Mouse (Mus musculus) embryonic facial prominence, embryonic 14.5 days (tissue): ENCODE data around the gene Tcf25. TPM values are rescaled to one million over a fixed set of nuclear protein-coding genes. Genes with fewer than 3 reads are reported as not detected.

ENCODE experiments used
- ATAC-seq: fragments of 200-750 bp; cut with Nextera tagmentation; 2 replicates; pipeline ENCODE4 v1.8.0; 2017; ENCODE audit warnings: low read depth, moderate number of reproducible peaks, moderate TSS enrichment
- DNase-seq: peaks from one replicate; pipeline ENCODE4 v3.0.0-alpha.2; 2015; ENCODE audit warnings: low spot score
- H3K27ac ChIP-seq: fragments of 300-500 bp; sonication (generic); replicated peaks from 2 replicates; pipeline ENCODE4 v1.5.1; 2014; ENCODE audit warnings: low read depth, mild to moderate bottlenecking, low read length, moderate library complexity
- H3K27me3 ChIP-seq: fragments of 300-500 bp; sonication (generic); replicated peaks from 2 replicates; pipeline ENCODE4 v1.6.1; 2014; ENCODE audit warnings: low read length; ENCODE audit not compliant: control insufficient read depth, insufficient read depth
- H3K36me3 ChIP-seq: fragments of 300-500 bp; sonication (generic); 2 replicates; pipeline ENCODE4 v1.6.1; 2014; ENCODE audit warnings: low read length, mixed read lengths; ENCODE audit not compliant: control insufficient read depth, insufficient read depth
- H3K4me1 ChIP-seq: fragments of 300-500 bp; sonication (generic); 2 replicates; pipeline ENCODE4 v1.6.1; 2014; ENCODE audit warnings: antibody characterized with exemption, low read length; ENCODE audit not compliant: control insufficient read depth, insufficient read depth
- H3K4me2 ChIP-seq: fragments of 300-500 bp; sonication (generic); 2 replicates; pipeline ENCODE4 v1.6.1; 2014; ENCODE audit warnings: low read depth, mild to moderate bottlenecking, low read length, moderate library complexity, mixed read lengths
- H3K4me3 ChIP-seq: fragments of 300-500 bp; sonication (generic); 2 replicates; pipeline ENCODE4 v1.5.1; 2014; ENCODE audit warnings: low read depth, mild to moderate bottlenecking, low read length
- H3K9ac ChIP-seq: fragments of 300-500 bp; sonication (generic); 2 replicates; pipeline ENCODE4 v1.6.1; 2014; ENCODE audit warnings: low read depth, mild to moderate bottlenecking, low read length, moderate library complexity, mixed read lengths
- H3K9me3 ChIP-seq: fragments of 300-500 bp; sonication (generic); 2 replicates; pipeline ENCODE4 v1.6.1; 2016; ENCODE audit warnings: low read length; ENCODE audit not compliant: control insufficient read depth
- WGBS: fragments of 180-500 bp; shearing (Covaris S2); extraction: QIAGEN DNeasy Blood & Tissue Kit; methylation state at CpG from one replicate; pipeline ENCODE4 v1.1.7; 2014; 5-methylcytosine and 5-hydroxymethylcytosine counted together
- polyA plus RNA-seq: library from polyadenylated mRNA; unstranded; fragments of >200 nt; fragmentation: Nextera tagmentation; extraction: Ambion mirVana; gene quantifications from 2 replicates; pipeline ENCODE4 v1.2.1, GENCODE M21; 2014

Gene Tcf25
- polyA plus RNA-seq: 159 and 163 TPM in 2 replicates

DNA sequence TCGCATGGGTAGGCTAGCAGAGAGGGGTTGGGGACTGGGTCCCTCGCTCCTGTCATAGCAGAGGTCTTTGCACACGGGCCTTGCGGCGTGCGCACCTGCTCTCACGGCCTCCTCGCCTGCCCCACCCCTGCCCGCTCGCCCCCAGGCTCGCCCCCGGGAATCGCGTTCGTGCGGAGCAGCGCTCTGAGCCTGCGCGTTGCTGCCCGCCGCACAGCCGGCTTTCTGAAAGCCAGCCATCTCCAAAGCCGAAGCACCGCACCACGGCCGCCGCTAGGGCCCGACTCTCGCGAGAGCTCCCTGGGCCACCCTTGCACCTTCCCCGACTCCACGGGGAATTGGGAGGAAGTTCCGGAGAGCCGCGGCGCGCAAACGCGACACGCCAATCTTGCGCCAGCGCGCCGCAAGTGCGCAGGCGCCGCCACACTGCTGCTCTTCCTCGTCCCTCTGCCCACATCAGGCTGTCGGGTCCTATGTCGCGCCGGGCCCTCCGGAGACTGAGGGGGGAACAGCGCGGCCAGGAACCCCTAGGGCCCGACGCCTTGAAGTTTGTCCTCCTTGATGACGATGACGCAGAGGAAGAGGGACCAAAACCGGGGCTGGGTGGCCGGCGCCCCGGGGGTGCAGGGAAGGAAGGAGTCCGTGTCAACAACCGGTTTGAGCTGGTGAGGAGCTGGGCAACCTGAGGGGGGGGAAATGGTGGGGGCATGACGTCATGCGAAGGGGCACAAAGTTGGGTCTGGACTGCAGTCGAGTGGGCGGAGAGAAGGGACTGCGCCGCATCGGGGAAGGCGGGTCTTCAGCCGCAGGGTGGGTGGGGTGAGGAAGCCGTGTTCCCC lies at the start of gene Tcf25:
Gene Tcf25 (plus strand): TSS at position 351 of the 836 bp plus-strand sequence.
- Histone ChIP-seq H3K9ac (peak within 1 kb of the TSS; percentile 97), H3K27me3 (no peaks in the 10 kb centered on the region; the same call in 1 of the 2 replicates), H3K27ac (peak within 1 kb of the TSS; percentile 98), H3K9me3 (no peaks in the 10 kb centered on the region), H3K36me3 (0 out of 2 replicates have a peak, but pooled peaks cover 11% of the 10 kb centered on the region), H3K4me3 (peak within 1 kb of the TSS; percentile 93), H3K4me2 (peak within 1 kb of the TSS; percentile 83), H3K4me1 (peaks cover 11% of the 10 kb centered on the region)
- DNase-seq (peak; percentile 98), ATAC-seq (peak; percentile 96)
- under 1% methylated on average over 70 of the region's 75 CpGs for WGBS

- no peak overlapping the region for H3K9ac ChIP-seq
- no peak for ATAC-seq
- 93% methylated on average over 2 of the region's 2 CpGs for WGBS
These were observed 45.0 kb upstream of the Tcf25 start for GRCm38 (mm10) chr8:123328552-123328951.

DNA sequence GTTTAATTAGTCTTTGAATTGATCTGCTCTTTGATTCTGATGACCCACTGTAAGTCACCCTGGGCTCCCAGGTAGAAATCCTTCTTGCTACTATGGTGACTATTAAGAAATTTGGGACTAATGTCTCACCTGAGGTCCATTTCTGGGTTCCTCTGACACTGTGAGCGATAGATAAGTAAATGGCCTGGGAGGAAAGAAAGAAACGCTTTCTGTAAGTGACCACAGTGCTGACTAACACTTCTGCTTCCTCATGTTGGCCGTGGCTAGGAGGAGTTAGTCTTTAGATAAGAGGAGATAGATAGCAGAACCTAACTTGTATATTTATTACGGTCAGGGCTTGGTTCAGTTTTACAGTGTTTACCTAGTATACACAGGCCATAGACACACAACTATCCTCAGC lies 44.2 kb upstream of the Tcf25 start:
- 84% methylated on average over 4 of the region's 4 CpGs for WGBS

More at GRCm38 (mm10) chr8:123328552-123328951, 45.0 kb upstream of the Tcf25 start:
- Histone ChIP-seq H3K36me3 (no peaks in the 10 kb centered on the region), H3K27ac (no peak overlapping the region), H3K4me2 (no peak overlapping the region), H3K9me3 (no peaks in the 10 kb centered on the region), H3K4me3 (no peak overlapping the region), H3K4me1 (peaks cover 5% of the 10 kb centered on the region; the same call in 1 of the 2 replicates), H3K27me3 (peaks cover 7% of the 10 kb centered on the region; the same call in 1 of the 2 replicates)
- DNase-seq: no peak

GRCm38 (mm10) chr8:123329961-123330360 lies 43.6 kb upstream of the Tcf25 start:
- DNase-seq: no peak
- Histone ChIP-seq H3K9ac (no peak overlapping the region), H3K36me3 (no peaks in the 10 kb centered on the region), H3K27me3 (peaks cover 14% of the 10 kb centered on the region; the same call in 1 of the 2 replicates), H3K4me3 (no peak overlapping the region), H3K4me1 (peaks cover 5% of the 10 kb centered on the region; the same call in 1 of the 2 replicates), H3K9me3 (no peaks in the 10 kb centered on the region), H3K4me2 (no peak overlapping the region), H3K27ac (no peak overlapping the region)
- WGBS: 72% methylated on average over 5 of the region's 5 CpGs
- no peak for ATAC-seq

More for the DNA sequence above, 44.2 kb upstream of the Tcf25 start:
- H3K36me3 ChIP-seq: no peaks in the 10 kb centered on the region
- H3K4me1 ChIP-seq: peaks cover 5% of the 10 kb centered on the region; the same call in 1 of the 2 replicates
- ATAC-seq (no peak), DNase-seq (no peak)
- H3K9ac ChIP-seq: no peak overlapping the region
- H3K4me2 ChIP-seq: no peak overlapping the region
- H3K27me3 ChIP-seq: peaks cover 14% of the 10 kb centered on the region; the same call in 1 of the 2 replicates
- no peak overlapping the region for H3K27ac ChIP-seq
- no peak overlapping the region for H3K4me3 ChIP-seq
- H3K9me3 ChIP-seq: no peaks in the 10 kb centered on the region

DNA sequence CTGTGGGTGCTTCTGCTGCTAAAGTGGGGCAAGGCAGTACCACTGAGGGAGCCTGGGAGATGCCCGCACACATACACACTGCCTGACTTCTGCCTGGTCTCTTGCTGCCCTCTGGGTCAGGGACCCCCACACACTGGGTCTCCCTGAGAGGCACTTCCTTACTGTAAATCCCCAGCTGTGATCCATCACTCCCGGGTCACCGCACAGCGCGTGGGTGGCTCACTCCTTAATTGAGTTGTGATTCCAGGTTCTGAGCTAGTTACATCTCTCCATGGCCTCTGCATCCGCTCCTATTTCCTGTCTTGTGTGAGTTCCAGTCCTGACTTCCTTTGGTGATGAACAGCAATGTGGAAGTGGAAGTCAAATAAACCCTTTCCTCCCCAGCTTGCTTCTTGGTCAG lies 42.9 kb upstream of the Tcf25 start:
- Histone ChIP-seq H3K9me3 (no peaks in the 10 kb centered on the region), H3K27ac (no peak overlapping the region), H3K4me1 (peaks cover 5% of the 10 kb centered on the region; the same call in 1 of the 2 replicates), H3K9ac (no peak overlapping the region), H3K4me2 (no peak overlapping the region), H3K4me3 (no peak overlapping the region), H3K36me3 (no peaks in the 10 kb centered on the region), H3K27me3 (peaks cover 14% of the 10 kb centered on the region; the same call in 1 of the 2 replicates)
- ATAC-seq (no peak), DNase-seq (no peak)
- WGBS: 64% methylated on average over 6 of the region's 6 CpGs

GRCm38 (mm10) chr8:123331301-123331700 lies 42.3 kb upstream of the Tcf25 start:
- no peaks in the 10 kb centered on the region for H3K36me3 ChIP-seq
- no peak for ATAC-seq

GRCm38 (mm10) chr8:123331810-123332209 lies 41.7 kb upstream of the Tcf25 start:
- no peaks in the 10 kb centered on the region for H3K36me3 ChIP-seq
- 37% methylated on average over 8 of the region's 8 CpGs for WGBS
- H3K9ac ChIP-seq: no peak overlapping the region

More at GRCm38 (mm10) chr8:123331301-123331700, 42.3 kb upstream of the Tcf25 start:
- Histone ChIP-seq H3K27ac (no peak overlapping the region), H3K9ac (no peak overlapping the region), H3K9me3 (no peaks in the 10 kb centered on the region), H3K4me3 (no peak overlapping the region), H3K4me1 (peaks cover 5% of the 10 kb centered on the region; the same call in 1 of the 2 replicates), H3K4me2 (no peak overlapping the region), H3K27me3 (peaks cover 14% of the 10 kb centered on the region; the same call in 1 of the 2 replicates)
- WGBS: 78% methylated on average over 2 of the region's 2 CpGs
- DNase-seq: no peak

DNA sequence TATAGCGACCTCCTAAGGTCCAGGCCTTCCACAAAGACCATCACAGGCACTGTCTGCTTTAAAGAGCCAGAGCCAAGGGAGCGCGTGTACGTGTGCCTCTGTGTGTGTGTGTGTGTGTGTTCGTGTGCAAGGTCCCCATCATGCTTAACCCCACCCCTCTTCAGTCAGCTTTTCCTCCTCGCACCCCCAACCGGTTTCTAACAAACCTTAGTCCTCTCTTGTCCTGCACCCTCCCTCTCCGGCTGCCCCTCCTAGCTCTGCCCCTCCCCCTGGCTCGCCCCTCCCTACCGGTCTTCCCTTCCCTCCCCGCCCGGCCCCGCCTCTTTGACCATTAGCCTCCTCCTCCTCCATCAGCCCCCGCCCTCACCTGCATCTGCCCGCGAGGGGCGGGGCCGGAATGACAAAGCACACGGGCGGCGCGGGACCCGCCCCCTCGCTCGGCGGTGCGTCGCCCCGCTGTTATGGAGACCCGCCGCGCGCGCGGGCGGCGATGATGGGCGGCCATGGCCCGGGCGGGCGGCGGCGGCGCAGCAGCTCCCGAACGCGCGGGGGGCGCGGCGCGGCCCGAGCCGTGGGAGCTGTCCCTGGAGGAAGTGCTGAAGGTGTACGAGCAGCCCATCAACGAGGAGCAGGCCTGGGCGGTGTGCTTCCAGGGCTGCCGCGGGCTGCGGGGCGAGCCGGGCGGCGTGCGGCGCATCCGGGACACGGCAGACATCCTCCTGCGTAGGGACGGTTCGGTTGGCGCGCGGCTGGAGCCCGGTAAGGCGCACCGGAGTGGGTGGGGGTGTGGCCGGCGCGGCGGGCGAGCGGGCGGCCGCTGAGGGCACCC lies 41.1 kb upstream of the Tcf25 start, which contains the start of gene Spire2:
Gene Spire2 (plus strand): TSS at position 452 of the 829 bp plus-strand sequence.
- peaks cover 5% of the 10 kb centered on the region; the same call in 1 of the 2 replicates for H3K4me1 ChIP-seq
- H3K36me3 ChIP-seq: no peaks in the 10 kb centered on the region
- peak within 1 kb of the TSS; percentile 90 for H3K4me2 ChIP-seq
- peak within 1 kb of the TSS; percentile 48 for H3K9ac ChIP-seq
- H3K4me3 ChIP-seq: peak within 1 kb of the TSS; percentile 56
- peaks cover 14% of the 10 kb centered on the region; the same call in 1 of the 2 replicates for H3K27me3 ChIP-seq
- H3K27ac ChIP-seq: no peak within 1 kb of the TSS
- no peaks in the 10 kb centered on the region for H3K9me3 ChIP-seq
- DNase-seq: peak; percentile 87
- under 1% methylated on average over 26 of the region's 85 CpGs for WGBS
- peak; percentile 91 for ATAC-seq

More at GRCm38 (mm10) chr8:123331810-123332209, 41.7 kb upstream of the Tcf25 start:
- peaks cover 14% of the 10 kb centered on the region; the same call in 1 of the 2 replicates for H3K27me3 ChIP-seq
- H3K9me3 ChIP-seq: no peaks in the 10 kb centered on the region
- peak overlapping the region; percentile 90 for H3K4me2 ChIP-seq
- peaks cover 5% of the 10 kb centered on the region; the same call in 1 of the 2 replicates for H3K4me1 ChIP-seq
- no peak for DNase-seq
- no peak overlapping the region for H3K27ac ChIP-seq
- H3K4me3 ChIP-seq: peak overlapping the region; percentile 56
- ATAC-seq: no peak
